Mouse (Mus musculus) heart, embryonic 13.5 days (tissue): ENCODE data around the gene Dip2b. TPM values are rescaled to one million over a fixed set of nuclear protein-coding genes. Genes with fewer than 3 reads are reported as not detected.

Experiments
- ATAC-seq: fragments of 200-750 bp; cut with Nextera tagmentation; 2 replicates; pipeline ENCODE4 v1.8.0; 2017; ENCODE audit warnings: moderate TSS enrichment; ENCODE audit not compliant: insufficient number of reproducible peaks, low FRiP score, low TSS enrichment; ENCODE audit errors: extremely low read depth
- H3K27ac ChIP-seq: fragments of 300-500 bp; sonication (generic); replicated peaks from 2 replicates; pipeline ENCODE4 v1.5.1; 2015; ENCODE audit warnings: moderate library complexity, mild to moderate bottlenecking, inconsistent platforms
- H3K27me3 ChIP-seq: fragments of 300-500 bp; sonication (generic); replicated peaks from 2 replicates; pipeline ENCODE4 v1.6.1; 2015; ENCODE audit warnings: mild to moderate bottlenecking, inconsistent platforms
- H3K36me3 ChIP-seq: fragments of 300-500 bp; sonication (generic); 2 replicates; pipeline ENCODE4 v1.6.1; 2015; ENCODE audit warnings: mild to moderate bottlenecking, inconsistent platforms
- H3K4me1 ChIP-seq: fragments of 300-500 bp; sonication (generic); 2 replicates; pipeline ENCODE4 v1.6.1; 2015; ENCODE audit warnings: inconsistent platforms
- H3K4me2 ChIP-seq: fragments of 300-500 bp; sonication (generic); 2 replicates; pipeline ENCODE4 v1.6.1; 2015; ENCODE audit warnings: inconsistent platforms, mild to moderate bottlenecking, moderate library complexity
- H3K4me3 ChIP-seq: fragments of 300-500 bp; sonication (generic); 2 replicates; pipeline ENCODE4 v1.5.1; 2015; ENCODE audit warnings: moderate library complexity, mild to moderate bottlenecking, inconsistent platforms
- H3K9ac ChIP-seq: fragments of 300-500 bp; sonication (generic); 2 replicates; pipeline ENCODE4 v1.6.1; 2015; ENCODE audit warnings: inconsistent platforms, mild to moderate bottlenecking, moderate library complexity
- H3K9me3 ChIP-seq: fragments of 300-500 bp; sonication (generic); 2 replicates; pipeline ENCODE4 v1.6.1; 2016; ENCODE audit warnings: inconsistent platforms
- WGBS: fragments of 180-500 bp; shearing (Covaris S2); methylation state at CpG from one replicate; pipeline ENCODE4 v1.1.7; 2015; ENCODE audit warnings: mixed read lengths; 5-methylcytosine and 5-hydroxymethylcytosine counted together
- polyA plus RNA-seq: library from polyadenylated mRNA; unstranded; fragments of >200 nt; fragmentation: Nextera tagmentation; extraction: Ambion mirVana; gene quantifications from 2 replicates; pipeline ENCODE4 v1.2.1, GENCODE M21; 2015

Dip2b gene
- polyA plus RNA-seq, 1 experiment from 2014 or later: 11.3 TPM

GRCm38 (mm10) chr15:100029497-100029896 is 9.0 kb upstream of the Dip2b start:
- WGBS: 69% methylated on average over 8 of the region's 8 CpGs
- ATAC-seq: no peak
- Histone ChIP-seq H3K4me2 (no peak overlapping the region), H3K4me1 (peaks cover 7% of the 10 kb centered on the region; the same call in 1 of the 2 replicates), H3K9ac (no peak overlapping the region), H3K27ac (no peak overlapping the region), H3K4me3 (no peak overlapping the region), H3K36me3 (no peaks in the 10 kb centered on the region), H3K9me3 (no peaks in the 10 kb centered on the region), H3K27me3 (no peaks in the 10 kb centered on the region)

- H3K9ac ChIP-seq: no peak overlapping the region
- H3K36me3 ChIP-seq: no peaks in the 10 kb centered on the region
- H3K27ac ChIP-seq: no peak overlapping the region
- H3K4me3 ChIP-seq: no peak overlapping the region
- H3K4me1 ChIP-seq: peaks cover 6% of the 10 kb centered on the region; the same call in 1 of the 2 replicates
- 75% methylated on average over 2 of the region's 2 CpGs for WGBS
- H3K4me2 ChIP-seq: no peak overlapping the region
- no peaks in the 10 kb centered on the region for H3K9me3 ChIP-seq
- H3K27me3 ChIP-seq: no peaks in the 10 kb centered on the region
- ATAC-seq: no peak
Measured at GRCm38 (mm10) chr15:100029900-100030299, 8.6 kb upstream of the Dip2b start.

- no peak for ATAC-seq
- WGBS: 85% methylated on average over 3 of the region's 3 CpGs
- H3K27me3 ChIP-seq: no peaks in the 10 kb centered on the region
Measured at GRCm38 (mm10) chr15:100032546-100032945, 5.9 kb upstream of the Dip2b start.

GRCm38 (mm10) chr15:100039001-100039701 is 687 bp downstream of the Dip2b start:
- H3K27me3 ChIP-seq: no peaks in the 10 kb centered on the region
- no peaks in the 10 kb centered on the region for H3K9me3 ChIP-seq
- peak overlapping the region; percentile 94 for H3K4me3 ChIP-seq
- H3K36me3 ChIP-seq: no peaks in the 10 kb centered on the region
- H3K4me1 ChIP-seq: peaks cover 30% of the 10 kb centered on the region
- no peak; the same call in 1 of the 2 replicates for ATAC-seq
- under 1% methylated on average over 36 of the region's 36 CpGs for WGBS
- peak overlapping the region; percentile 96 for H3K27ac ChIP-seq
- H3K4me2 ChIP-seq: peak overlapping the region; percentile 87
- H3K9ac ChIP-seq: peak overlapping the region; percentile 95

More at GRCm38 (mm10) chr15:100032546-100032945, 5.9 kb upstream of the Dip2b start:
- Histone ChIP-seq H3K27ac (no peak overlapping the region), H3K4me3 (no peak overlapping the region), H3K36me3 (no peaks in the 10 kb centered on the region), H3K9me3 (no peaks in the 10 kb centered on the region), H3K9ac (no peak overlapping the region), H3K4me2 (no peak overlapping the region), H3K4me1 (0 out of 2 replicates have a peak, but pooled peaks cover 2% of the 10 kb centered on the region)

- Histone ChIP-seq H3K36me3 (no peaks in the 10 kb centered on the region), H3K27ac (peak overlapping the region; percentile 25; the same call in 1 of the 2 replicates), H3K4me2 (peak overlapping the region; percentile 87), H3K4me3 (peak overlapping the region; percentile 94), H3K9me3 (no peaks in the 10 kb centered on the region), H3K27me3 (no peaks in the 10 kb centered on the region), H3K9ac (peak overlapping the region; percentile 71), H3K4me1 (peaks cover 40% of the 10 kb centered on the region)
- ATAC-seq: no peak
- 26% methylated on average over 14 of the region's 14 CpGs for WGBS
Measured at GRCm38 (mm10) chr15:100040541-100041266, 2.2 kb downstream of the Dip2b start.

GRCm38 (mm10) chr15:100041267-100042047 is 3.0 kb downstream of the Dip2b start:
- Histone ChIP-seq H3K4me3 (peak overlapping the region; percentile 94), H3K9me3 (no peaks in the 10 kb centered on the region), H3K27me3 (no peaks in the 10 kb centered on the region), H3K9ac (peak overlapping the region; percentile 71), H3K27ac (peak overlapping the region; percentile 33; the same call in 1 of the 2 replicates), H3K36me3 (no peaks in the 10 kb centered on the region), H3K4me2 (peak overlapping the region; percentile 87), H3K4me1 (peaks cover 48% of the 10 kb centered on the region)
- 26% methylated on average over 10 of the region's 10 CpGs for WGBS
- no peak for ATAC-seq

- 56% methylated on average over 9 of the region's 9 CpGs for WGBS
Measured at GRCm38 (mm10) chr15:100042048-100042400, 3.6 kb downstream of the Dip2b start.

GRCm38 (mm10) chr15:100045576-100045975 is 7.1 kb downstream of the Dip2b start:
- H3K27me3 ChIP-seq: no peaks in the 10 kb centered on the region
- no peak for ATAC-seq
- H3K9ac ChIP-seq: no peak overlapping the region
- no peak overlapping the region for H3K4me2 ChIP-seq
- H3K27ac ChIP-seq: no peak overlapping the region
- H3K4me3 ChIP-seq: no peak overlapping the region
- H3K9me3 ChIP-seq: no peaks in the 10 kb centered on the region
- WGBS: 42% methylated on average over 6 of the region's 6 CpGs
- H3K4me1 ChIP-seq: peaks cover 39% of the 10 kb centered on the region
- peaks cover 19% of the 10 kb centered on the region for H3K36me3 ChIP-seq

More at GRCm38 (mm10) chr15:100042048-100042400, 3.6 kb downstream of the Dip2b start:
- Histone ChIP-seq H3K4me3 (peak overlapping the region; percentile 4; the same call in 1 of the 2 replicates), H3K27ac (peak overlapping the region; percentile 33; the same call in 1 of the 2 replicates), H3K4me1 (peaks cover 48% of the 10 kb centered on the region), H3K9ac (0 out of 2 replicates have a peak overlapping the region, but pooled peaks have one; percentile 47), H3K4me2 (peak overlapping the region; percentile 87), H3K9me3 (no peaks in the 10 kb centered on the region), H3K27me3 (no peaks in the 10 kb centered on the region), H3K36me3 (peaks cover 5% of the 10 kb centered on the region)
- ATAC-seq: no peak

- H3K4me1 ChIP-seq: peaks cover 27% of the 10 kb centered on the region
- no peak overlapping the region for H3K9ac ChIP-seq
- WGBS: 74% methylated on average over 7 of the region's 7 CpGs
- no peak overlapping the region for H3K4me3 ChIP-seq
- H3K9me3 ChIP-seq: no peaks in the 10 kb centered on the region
- no peak overlapping the region for H3K4me2 ChIP-seq
- ATAC-seq: no peak
- no peaks in the 10 kb centered on the region for H3K27me3 ChIP-seq
- peaks cover 19% of the 10 kb centered on the region for H3K36me3 ChIP-seq
- no peak overlapping the region for H3K27ac ChIP-seq
Measured at GRCm38 (mm10) chr15:100049496-100050087, 11.1 kb downstream of the Dip2b start.

GRCm38 (mm10) chr15:100050940-100051339 is 12.5 kb downstream of the Dip2b start:
- Histone ChIP-seq H3K27ac (no peak overlapping the region), H3K27me3 (no peaks in the 10 kb centered on the region), H3K9ac (no peak overlapping the region), H3K4me2 (no peak overlapping the region), H3K9me3 (no peaks in the 10 kb centered on the region), H3K4me1 (peaks cover 14% of the 10 kb centered on the region), H3K36me3 (peaks cover 19% of the 10 kb centered on the region), H3K4me3 (no peak overlapping the region)
- no peak for ATAC-seq
- 83% methylated on average over 7 of the region's 7 CpGs for WGBS
